Mouse (Mus musculus): ENCODE measurements around the gene Gm6592. TPM values are rescaled to one million over a fixed set of nuclear protein-coding genes. Genes with fewer than 3 reads are reported as not detected.
"Not testable (repeated sequence)": the region's sequence is repeated elsewhere in the genome, so short reads cannot be mapped to it uniquely, and the experiment has no call there.

The Gm6592 gene
- polyA plus RNA-seq (2015; fragmentation: Nextera tagmentation; extraction: Ambion mirVana), result not detected in 2 replicates

GRCm38 (mm10) chrX:8843694-8844093 lies at the start of gene Gm6592:
Gm6592 (plus strand) TSS chrX:8843994.
- Histone ChIP-seq H3K9ac (no peak within 1 kb of the TSS), H3K9me3 (no peaks in the 10 kb centered on the region), H3K27ac (no peak within 1 kb of the TSS), H3K4me1 (no peaks in the 10 kb centered on the region), H3K4me2 (no peak within 1 kb of the TSS), H3K27me3 (no peaks in the 10 kb centered on the region), H3K4me3 (no peak within 1 kb of the TSS), H3K36me3 (no peaks in the 10 kb centered on the region)
- WGBS, result 64% methylated on average over 1 of the region's 1 CpGs
- no peak for ATAC-seq (ENCODE audit: borderline replicate concordance, extremely low read depth, low FRiP score, low TSS enrichment)

- H3K4me2 ChIP-seq; H3K27ac ChIP-seq; H3K27me3 ChIP-seq; H3K4me1 ChIP-seq; ATAC-seq (ENCODE audit: borderline replicate concordance, extremely low read depth, low FRiP score, low TSS enrichment); H3K36me3 ChIP-seq; H3K4me3 ChIP-seq; H3K9me3 ChIP-seq; H3K9ac ChIP-seq: not testable (repeated sequence)
- WGBS, result 74% methylated on average over 4 of the region's 4 CpGs
Observed at GRCm38 (mm10) chrX:8803391-8803790, 40.4 kb upstream of the Gm6592 start, which contains the start of gene Ssxb5. Ssxb5 (plus strand) TSS chrX:8803691.

DNA sequence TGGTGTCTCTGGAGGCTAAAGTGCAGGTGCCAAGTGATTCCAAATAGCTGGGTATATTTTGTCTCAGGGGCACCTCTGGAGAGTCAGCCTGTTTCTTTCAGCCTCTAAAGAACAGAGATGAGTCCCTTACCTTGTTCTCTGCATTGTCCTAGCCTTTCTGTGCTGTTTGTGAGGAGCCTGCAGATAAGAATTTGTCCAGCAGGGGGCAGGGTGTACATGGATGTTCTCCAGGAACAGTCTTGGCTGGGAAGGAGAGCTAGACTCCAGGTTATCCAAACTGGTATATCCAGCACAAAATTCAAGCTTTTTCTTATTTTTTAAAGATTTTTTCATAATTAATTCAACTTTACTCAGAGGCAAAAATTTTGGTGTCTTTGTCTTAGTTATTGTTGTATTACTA lies 11.8 kb upstream of the Gm6592 start:
- no peaks in the 10 kb centered on the region for H3K36me3 ChIP-seq
- H3K9ac ChIP-seq, result no peak overlapping the region
- ATAC-seq (ENCODE audit: borderline replicate concordance, extremely low read depth, low FRiP score, low TSS enrichment), result no peak
- H3K4me2 ChIP-seq, result no peak overlapping the region
- no peaks in the 10 kb centered on the region for H3K27me3 ChIP-seq
- no peak overlapping the region for H3K27ac ChIP-seq
- no peaks in the 10 kb centered on the region for H3K4me1 ChIP-seq
- H3K9me3 ChIP-seq, result no peaks in the 10 kb centered on the region
- no peak overlapping the region for H3K4me3 ChIP-seq

- no peak overlapping the region for H3K9ac ChIP-seq
- no peak overlapping the region for H3K4me3 ChIP-seq
- H3K27me3 ChIP-seq, result no peaks in the 10 kb centered on the region
- no peak overlapping the region for H3K27ac ChIP-seq
- no peak overlapping the region for H3K4me2 ChIP-seq
- no peaks in the 10 kb centered on the region for H3K36me3 ChIP-seq
- H3K9me3 ChIP-seq, result no peaks in the 10 kb centered on the region
- ATAC-seq (ENCODE audit: borderline replicate concordance, extremely low read depth, low FRiP score, low TSS enrichment), result no peak
- 88% methylated on average over 10 of the region's 10 CpGs for WGBS
- no peaks in the 10 kb centered on the region for H3K4me1 ChIP-seq
Observed at GRCm38 (mm10) chrX:8852486-8852885, 8.7 kb downstream of the Gm6592 start.

DNA sequence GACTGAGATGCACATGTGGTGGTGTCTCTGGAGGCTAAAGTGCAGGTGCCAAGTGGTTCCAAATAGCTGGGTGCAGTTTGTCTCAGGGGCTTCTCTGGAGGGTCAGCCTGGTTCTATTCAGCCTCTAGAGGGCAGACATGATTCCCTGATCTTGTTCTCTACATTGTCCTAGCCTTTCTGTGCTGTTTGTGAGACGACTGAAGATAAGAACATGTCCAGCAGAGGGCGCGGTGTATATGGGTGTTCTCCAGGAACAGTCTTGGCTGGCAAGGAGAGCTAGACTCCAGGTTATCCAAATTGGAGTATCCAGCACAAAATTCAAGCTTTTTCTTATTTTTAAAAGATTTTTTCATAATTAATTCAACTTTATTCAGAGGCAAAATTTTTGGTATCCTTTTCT lies 20.5 kb downstream of the Gm6592 start:
- not testable (repeated sequence) for H3K4me2 ChIP-seq; H3K27me3 ChIP-seq; H3K4me3 ChIP-seq; H3K27ac ChIP-seq; ATAC-seq (ENCODE audit: borderline replicate concordance, extremely low read depth, low FRiP score, low TSS enrichment); H3K9me3 ChIP-seq; H3K4me1 ChIP-seq; H3K9ac ChIP-seq; H3K36me3 ChIP-seq
- WGBS, result 0% methylated on average over 3 of the region's 3 CpGs

DNA sequence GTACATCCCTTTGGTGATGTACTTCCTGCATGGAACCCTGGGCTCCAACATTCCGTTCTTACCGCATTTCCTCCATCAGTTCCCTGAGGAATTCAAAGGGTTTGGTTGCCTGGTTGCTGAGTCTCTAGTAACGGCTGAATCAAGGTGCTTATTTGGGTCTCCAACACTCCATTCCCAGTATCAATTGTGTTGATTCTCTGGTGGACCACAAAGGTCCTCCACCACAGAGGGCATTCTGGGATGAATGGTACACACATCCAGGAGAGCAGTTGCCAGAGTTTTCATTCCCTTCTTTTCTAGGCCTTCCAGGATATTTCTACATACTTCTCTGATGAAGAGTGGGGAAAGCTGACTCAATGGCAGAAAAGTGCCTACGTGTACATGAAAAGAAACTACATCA lies 30.2 kb downstream of the Gm6592 start, which contains the start of gene Gm5751:
Gm5751 (plus strand) TSS at position 301 of the 400 bp plus-strand sequence.
- H3K9me3 ChIP-seq; ATAC-seq (ENCODE audit: borderline replicate concordance, extremely low read depth, low FRiP score, low TSS enrichment); H3K27me3 ChIP-seq; H3K9ac ChIP-seq; H3K4me2 ChIP-seq; H3K36me3 ChIP-seq; H3K4me1 ChIP-seq; H3K4me3 ChIP-seq; H3K27ac ChIP-seq: not testable (repeated sequence)
- WGBS, result 88% methylated on average over 3 of the region's 4 CpGs

DNA sequence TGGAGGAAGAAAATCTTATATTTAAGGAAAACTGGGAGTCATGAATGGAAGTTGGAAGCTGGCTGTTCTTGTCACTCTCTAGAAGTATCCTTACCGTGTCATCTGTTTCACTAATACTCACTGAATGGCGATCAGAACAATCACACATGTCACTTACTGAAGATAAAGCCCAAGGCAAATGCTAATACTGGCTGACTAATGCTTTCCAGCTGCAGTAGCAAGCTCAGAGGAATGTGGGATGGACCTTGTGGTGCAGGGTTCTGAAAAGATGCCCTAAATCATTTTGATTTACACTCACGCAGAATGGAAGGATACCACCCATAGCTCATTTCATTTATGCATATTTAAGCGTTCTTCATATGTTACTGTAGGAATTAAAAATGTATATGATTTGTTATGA lies 40.5 kb downstream of the Gm6592 start:
- Histone ChIP-seq H3K4me1 (no peaks in the 10 kb centered on the region), H3K9ac (no peak overlapping the region), H3K36me3 (no peaks in the 10 kb centered on the region), H3K4me3 (no peak overlapping the region), H3K4me2 (no peak overlapping the region), H3K27me3 (no peaks in the 10 kb centered on the region), H3K9me3 (no peaks in the 10 kb centered on the region), H3K27ac (no peak overlapping the region)
- no peak for ATAC-seq (ENCODE audit: borderline replicate concordance, extremely low read depth, low FRiP score, low TSS enrichment)
- WGBS, result 64% methylated on average over 4 of the region's 4 CpGs

DNA sequence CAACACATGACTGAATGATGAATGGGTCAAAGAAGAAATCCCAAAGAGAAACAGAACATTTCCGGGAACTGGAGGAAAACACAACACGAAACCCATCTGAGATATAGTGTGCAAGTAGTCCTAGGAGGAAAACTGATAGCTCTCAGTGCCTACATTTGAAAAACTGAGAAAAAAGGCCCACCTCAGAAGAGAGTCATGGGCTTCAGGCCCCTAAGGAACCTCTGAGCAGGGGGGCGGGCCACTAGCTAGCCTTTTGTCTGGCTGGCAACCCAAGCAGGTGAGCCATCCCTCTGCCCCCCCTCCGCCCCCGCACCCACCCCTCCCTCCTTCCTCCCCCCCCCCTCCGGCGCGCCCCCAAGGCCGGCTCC lies 48.2 kb downstream of the Gm6592 start:
- 20% methylated on average over 3 of the region's 9 CpGs for WGBS
- ATAC-seq (ENCODE audit: borderline replicate concordance, extremely low read depth, low FRiP score, low TSS enrichment), result no peak

GRCm38 (mm10) chrX:8892343-8893155 lies 48.8 kb downstream of the Gm6592 start, which contains the start of gene B630019K06Rik:
B630019K06Rik (plus strand) TSS chrX:8892382.
- Histone ChIP-seq H3K27ac (peak within 1 kb of the TSS; percentile 88), H3K4me1 (no peaks in the 10 kb centered on the region), H3K4me3 (peak within 1 kb of the TSS; percentile 59), H3K36me3 (no peaks in the 10 kb centered on the region), H3K9me3 (no peaks in the 10 kb centered on the region), H3K4me2 (peak within 1 kb of the TSS; percentile 76), H3K27me3 (no peaks in the 10 kb centered on the region), H3K9ac (peak within 1 kb of the TSS; percentile 65)
- WGBS, result 18% methylated on average over 58 of the region's 95 CpGs
- ATAC-seq (ENCODE audit: borderline replicate concordance, extremely low read depth, low FRiP score, low TSS enrichment), result peak; percentile 95

More for the DNA sequence above, 48.2 kb downstream of the Gm6592 start:
- no peaks in the 10 kb centered on the region for H3K4me1 ChIP-seq
- H3K4me3 ChIP-seq, result peak overlapping the region; percentile 59
- 0 out of 2 replicates have a peak overlapping the region, but pooled peaks have one; percentile 88 for H3K27ac ChIP-seq
- H3K36me3 ChIP-seq, result no peaks in the 10 kb centered on the region
- no peaks in the 10 kb centered on the region for H3K27me3 ChIP-seq
- H3K9me3 ChIP-seq, result no peaks in the 10 kb centered on the region
- peak overlapping the region; percentile 76 for H3K4me2 ChIP-seq
- H3K9ac ChIP-seq, result no peak overlapping the region

- WGBS, result 13% methylated on average over 38 of the region's 42 CpGs
- peak overlapping the region; percentile 88 for H3K27ac ChIP-seq
- H3K4me2 ChIP-seq, result peak overlapping the region; percentile 76
- peak overlapping the region; percentile 59 for H3K4me3 ChIP-seq
- ATAC-seq (ENCODE audit: borderline replicate concordance, extremely low read depth, low FRiP score, low TSS enrichment), result peak; percentile 66; the same call in 1 of the 2 replicates
- H3K36me3 ChIP-seq, result no peaks in the 10 kb centered on the region
- H3K4me1 ChIP-seq, result no peaks in the 10 kb centered on the region
- H3K9ac ChIP-seq, result peak overlapping the region; percentile 65
- H3K27me3 ChIP-seq, result no peaks in the 10 kb centered on the region
- no peaks in the 10 kb centered on the region for H3K9me3 ChIP-seq
Observed at GRCm38 (mm10) chrX:8893182-8893651, 49.4 kb downstream of the Gm6592 start.
